Mouse (Mus musculus) cerebellum, postnatal 25 days (tissue): ENCODE results near the gene Chn2.

Source experiments
- DNase-seq, 2 experiments: peaks; one replicate each; pipeline ENCODE4 v3.0.0; 2021; ENCODE audit warnings: mixed read lengths in 2 of 2

The Chn2 gene

DNA sequence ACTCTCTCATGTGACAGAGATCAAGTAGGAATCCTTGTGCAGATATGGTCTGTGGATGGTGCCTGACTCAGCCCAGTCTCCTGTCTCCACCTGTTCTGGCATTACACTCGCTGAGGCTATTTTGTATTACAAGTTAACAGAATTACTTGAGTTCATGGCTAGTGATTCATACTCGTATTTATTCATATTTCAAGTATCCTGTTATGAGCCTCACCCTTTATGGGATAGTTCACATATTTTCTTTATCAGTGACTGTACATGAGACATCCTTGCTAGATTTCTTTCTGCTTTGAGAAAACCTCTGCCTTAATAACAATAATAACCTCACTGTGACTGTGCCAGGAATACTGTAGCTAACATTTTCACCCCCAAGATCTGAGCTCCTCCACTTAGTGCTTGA, 164.0 kb downstream of the Chn2 start:
- DNase-seq: no peak

DNA sequence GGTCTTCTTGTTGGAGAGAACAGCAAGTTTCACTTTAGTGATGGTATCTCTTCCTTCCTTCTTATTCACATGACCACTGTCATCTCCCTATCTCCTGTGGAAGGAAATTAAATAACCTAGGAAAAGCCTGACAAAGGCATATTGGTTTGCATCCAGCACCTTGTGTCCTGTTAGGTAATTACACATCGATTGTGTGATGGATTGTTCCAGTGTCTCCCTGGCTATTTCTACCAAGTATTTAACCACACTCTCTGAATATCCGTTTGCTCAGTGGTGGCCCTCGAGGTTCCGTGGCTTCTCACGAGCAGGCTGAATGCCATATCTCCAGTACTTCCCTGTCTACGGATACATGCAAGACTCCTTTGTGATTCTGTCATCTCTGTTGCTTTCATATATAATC, 164.6 kb downstream of the Chn2 start:
- no peak for DNase-seq

DNA sequence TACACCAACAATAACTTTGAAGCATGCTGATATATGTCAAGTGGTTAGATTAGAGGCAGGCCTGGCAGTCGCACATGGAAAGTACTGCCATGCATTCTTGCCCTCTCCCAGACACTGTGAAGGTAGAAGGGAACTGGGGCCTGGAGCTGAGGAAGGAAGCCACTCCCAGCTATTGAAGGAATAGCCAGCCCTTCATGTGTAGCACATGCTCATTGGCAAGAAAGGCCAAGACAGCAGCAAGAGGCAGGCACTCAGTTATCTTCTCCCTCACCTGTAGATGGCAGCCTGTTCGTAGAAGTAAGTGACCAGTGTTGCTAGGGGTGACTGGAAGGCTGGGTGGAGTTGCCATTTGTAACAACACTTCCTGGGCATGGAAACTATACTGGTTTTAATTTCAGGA, 165.6 kb downstream of the Chn2 start:
- DNase-seq: no peak

DNA sequence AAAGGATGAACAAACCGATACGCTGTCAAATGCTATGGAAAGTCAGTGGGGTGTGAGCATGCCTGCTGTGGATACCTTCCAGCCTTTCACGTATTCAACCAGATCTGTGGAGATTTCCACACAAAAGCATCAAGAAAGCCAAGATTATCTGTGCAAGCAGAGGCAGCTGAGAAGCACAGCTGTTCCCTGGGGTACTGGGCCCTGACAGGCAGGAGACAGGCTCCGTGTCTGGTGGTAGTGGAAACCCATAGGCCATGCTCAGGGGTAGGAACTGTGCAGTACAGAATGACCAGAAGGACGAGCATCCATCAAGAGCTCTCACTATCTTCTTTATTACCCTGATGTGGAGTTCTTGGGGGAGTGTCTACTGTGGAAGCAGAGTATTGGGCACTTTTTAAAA, 166.1 kb downstream of the Chn2 start:
- no peak for DNase-seq

DNA sequence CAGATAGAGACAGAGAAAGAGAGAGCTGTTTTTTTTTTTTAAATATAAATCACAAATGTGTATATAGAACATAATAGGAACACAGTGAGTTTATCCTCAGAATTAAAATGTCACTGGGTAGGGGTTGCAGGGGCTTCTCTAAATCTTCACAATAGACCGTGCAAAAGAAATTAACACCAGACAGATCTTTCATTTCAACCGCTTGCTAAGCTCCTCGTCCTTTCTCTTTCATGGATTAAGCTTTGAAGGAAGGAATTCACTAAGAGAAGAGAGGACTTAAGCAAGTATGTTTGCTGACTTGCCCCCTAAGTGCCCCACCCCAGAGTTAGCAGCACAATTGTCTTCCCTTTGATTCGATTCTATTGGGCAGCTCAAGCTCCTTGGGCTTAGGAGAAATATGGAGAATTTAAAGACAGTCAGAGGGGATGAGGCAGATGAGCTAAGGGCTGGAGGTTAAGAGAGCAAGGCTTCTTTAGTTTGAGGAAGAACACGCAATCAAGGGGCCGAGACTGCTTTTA, 166.9 kb downstream of the Chn2 start:
- no peak for DNase-seq

DNA sequence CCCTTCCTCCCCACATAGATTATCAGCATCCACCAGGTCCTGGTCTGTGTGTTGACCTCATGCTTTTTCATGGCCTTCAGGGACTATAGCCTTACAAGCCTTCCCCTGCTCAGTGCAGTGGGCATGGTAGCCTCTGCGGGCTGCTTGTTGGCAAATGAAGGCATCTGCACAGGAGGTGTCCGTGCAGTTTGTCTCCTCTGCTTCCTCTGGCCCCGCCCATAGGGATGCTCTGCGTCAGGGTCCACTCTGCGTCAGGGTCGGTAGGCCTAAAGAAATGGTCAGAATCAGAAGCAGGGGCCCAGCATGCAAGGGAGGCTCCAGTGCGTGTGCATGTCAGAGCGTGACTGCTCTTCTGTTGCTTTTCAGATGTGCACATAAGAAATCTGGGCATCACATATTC, 169.4 kb downstream of the Chn2 start:
- no peak for DNase-seq

DNA sequence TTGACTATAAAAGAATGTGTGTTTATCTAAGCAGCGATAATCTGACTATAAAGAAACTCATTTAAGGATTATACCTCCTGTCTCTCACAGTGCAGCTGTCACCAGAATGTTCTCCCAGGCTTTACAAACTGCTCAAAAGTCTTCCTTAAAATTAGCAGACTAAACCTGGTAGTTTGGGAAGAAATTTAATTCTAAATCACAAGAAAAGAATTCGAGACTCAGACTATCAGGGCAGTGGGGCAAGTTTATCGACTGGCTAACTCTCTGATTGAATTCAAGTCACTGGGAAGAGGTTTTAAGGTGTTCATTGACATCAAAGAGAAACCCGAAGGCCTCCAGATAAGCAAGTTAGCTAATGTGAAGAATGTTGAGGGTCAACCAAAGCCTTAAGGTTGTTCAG, 171.6 kb downstream of the Chn2 start:
- DNase-seq: no peak

DNA sequence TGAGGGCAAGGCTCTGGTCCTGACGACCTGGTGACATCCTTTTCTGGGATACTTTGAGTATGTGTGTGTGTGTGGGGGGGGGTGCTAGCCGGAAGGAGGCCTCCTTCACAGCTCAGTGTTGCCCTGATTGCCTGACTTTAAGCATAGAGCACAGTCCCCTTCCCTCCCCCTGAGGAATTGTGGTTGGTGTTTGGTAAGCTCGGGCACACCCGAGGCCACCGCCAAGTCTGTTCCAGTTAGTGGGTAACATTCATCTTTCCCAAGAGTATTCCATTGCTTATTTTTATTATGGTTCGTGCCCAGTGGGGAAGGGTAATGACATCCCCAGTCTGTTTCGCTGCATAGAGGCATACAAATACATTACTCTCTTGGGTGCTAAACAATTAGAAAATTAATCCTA, 172.6 kb downstream of the Chn2 start:
- no peak for DNase-seq

DNA sequence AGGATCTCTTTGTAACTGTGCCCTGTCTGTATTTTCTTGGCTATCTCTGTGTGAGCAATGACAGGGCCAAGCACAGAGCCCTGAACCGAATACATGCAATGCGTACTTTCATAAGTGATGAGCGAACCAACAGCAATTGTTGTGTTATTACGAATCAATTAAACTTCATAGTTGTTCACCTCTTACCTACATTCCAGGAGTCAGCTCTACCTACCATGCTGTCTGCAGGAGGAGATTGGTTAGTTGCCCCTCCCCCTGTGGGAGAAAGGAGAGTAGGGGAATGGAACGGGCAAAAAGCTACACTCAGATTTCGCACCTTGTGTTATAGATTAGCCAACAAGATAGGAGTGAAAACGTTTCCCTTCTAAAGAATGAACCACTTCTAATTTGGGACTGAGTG, 174.4 kb downstream of the Chn2 start:
- DNase-seq: no peak

DNA sequence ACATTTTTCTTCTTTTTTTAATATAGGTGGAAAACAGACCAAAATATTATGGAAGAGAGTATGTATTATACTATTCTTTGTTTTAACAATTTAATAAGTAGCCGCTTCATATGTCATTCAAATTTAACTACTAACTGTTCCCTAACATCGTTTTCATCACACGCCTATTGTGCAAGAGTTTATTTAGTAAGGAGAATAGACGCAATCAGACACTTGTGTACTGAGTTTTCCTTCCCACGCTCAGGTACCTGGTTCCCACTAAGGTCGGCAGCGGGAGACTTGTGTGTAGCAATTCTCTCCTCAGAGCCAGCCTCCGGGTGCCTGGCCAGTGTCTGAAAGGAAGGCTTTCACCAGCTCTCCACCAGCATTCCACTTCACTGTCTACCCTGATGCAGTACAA, 176.3 kb downstream of the Chn2 start:
- no peak for DNase-seq

DNA sequence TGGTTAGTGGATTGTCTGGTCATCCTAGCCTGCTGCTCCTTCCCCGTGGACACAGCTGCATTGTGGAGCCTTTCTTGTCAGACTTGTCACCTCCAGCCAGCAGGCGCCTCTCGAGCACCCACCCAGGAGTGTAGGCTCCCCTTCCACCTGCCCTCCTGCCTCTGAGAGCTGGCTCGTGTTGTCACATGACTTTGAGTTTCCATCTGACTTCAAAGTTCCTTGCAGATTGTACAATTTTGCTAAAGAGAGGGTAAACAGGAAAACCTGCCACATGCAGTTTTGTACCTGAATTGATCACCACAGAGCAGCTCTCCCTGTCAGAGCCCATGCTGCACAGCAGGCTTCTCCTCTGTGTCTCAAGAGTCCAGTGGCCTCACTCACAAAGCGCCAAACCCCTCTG, 177.2 kb downstream of the Chn2 start:
- DNase-seq: no peak

DNA sequence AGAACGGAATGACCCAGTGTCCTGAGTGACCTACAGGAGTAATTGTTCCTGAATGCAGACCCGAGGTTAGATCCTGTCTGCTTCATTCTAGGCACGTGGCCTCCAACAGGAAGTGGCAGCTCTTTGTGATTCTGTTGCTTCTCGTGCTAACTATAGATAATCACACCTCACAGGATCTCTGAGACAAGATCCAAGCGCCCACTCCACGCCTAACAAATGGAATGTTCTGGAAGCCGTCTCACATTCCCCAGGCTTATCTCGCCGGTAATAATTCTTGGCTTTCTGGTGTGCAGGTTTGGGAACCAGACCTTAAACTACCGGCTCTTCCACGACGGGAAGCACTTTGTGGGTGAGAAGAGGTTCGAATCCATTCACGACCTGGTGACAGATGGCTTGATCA, 180.8 kb downstream of the Chn2 start:
- DNase-seq: no peak

DNA sequence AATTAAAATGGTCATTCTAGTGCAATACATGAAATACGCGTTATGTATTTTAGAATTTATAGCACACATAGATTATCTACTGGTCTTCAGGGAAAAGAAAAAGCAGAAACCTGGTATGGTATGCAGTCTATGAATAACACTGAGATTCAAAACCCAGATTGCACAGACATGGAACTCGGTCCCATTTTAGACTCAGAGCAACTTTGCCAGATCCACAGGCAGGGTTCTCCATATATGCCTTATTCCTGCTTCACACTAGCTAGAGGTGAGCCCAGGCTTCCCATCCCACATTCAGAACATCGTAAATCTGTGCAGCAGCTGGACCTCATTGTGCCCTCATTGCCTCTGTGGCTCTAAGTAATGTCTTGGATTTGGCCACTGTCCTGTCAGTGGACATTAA, 184.2 kb downstream of the Chn2 start:
- DNase-seq: no peak

DNA sequence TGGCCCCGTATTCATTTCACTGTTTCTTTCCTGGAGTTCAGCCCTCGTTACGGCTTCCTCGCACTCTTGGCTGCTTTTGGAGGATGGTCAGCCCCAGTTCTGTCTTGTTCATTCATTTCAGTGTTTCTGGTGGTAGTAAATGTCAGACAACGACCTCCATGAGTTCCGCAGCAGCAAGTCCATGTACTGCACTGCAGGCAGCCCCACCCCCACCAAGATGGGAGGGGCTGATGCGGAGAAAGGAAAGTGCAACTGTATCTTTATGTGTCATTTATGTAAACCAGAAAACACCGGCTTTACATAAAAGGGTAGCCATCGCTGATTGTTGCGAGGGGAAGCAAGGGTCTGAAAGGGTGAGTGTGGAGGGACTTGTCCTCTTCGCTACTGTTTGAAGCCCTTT, 185.0 kb downstream of the Chn2 start:
- no peak for DNase-seq

DNA sequence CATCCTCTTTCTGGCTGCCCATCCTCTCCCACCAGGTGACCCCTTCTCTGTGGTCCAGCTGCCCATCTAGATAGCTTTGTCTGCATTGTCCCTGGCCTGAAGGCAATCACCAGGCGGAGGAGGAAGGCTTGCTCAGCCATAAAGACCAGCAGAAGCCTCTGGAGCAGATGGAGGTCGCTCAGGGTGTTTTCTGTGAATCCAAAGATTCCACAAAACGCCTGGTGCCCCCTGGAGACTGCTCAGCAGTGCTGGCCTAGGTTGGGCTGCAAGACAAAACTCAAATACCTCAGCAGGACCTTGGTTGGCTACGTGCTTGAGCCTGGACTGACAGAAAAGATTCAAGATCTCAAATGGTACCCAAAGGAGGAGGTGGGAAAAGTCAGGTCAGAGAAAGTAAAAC, 186.0 kb downstream of the Chn2 start:
- no peak for DNase-seq

DNA sequence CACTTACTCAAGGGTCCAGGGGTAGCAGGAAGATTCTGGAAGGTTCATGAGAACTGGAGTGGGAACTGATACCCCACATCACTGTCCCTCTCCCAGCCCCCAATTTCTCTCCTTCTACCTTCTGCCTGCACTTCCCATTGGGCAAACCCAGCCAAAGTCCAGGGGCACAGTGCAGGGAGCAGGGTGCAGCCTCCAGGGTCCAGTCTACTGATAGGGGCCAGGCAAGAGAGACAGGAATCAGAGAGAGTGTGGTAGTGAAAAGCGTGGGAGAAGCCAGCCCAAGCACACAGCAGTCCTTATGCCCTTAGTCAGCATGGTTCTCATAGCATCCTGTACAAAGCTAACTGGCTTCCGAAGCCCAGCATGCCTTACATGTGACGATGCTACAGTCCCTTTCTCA, 187.7 kb downstream of the Chn2 start:
- no peak for DNase-seq

DNA sequence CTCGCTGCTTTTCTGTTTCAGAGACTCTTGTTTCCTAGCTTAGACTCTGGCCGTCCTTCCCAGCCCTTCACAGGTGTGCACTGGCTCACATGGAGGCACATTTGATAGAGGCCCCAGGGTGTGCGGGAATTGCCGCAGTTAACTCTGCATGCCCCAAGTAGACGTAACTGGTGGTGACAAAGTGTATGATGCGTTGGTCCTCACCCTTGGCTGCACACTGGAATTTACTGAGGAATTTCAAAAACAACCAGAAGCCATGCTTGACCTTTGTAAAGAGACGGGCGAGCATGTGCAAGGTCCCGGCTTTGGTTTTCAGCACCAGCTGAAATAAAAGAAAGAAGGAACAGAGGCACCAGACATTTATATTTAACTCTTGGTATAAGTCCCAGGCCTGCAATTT, 189.1 kb downstream of the Chn2 start:
- DNase-seq: no peak

DNA sequence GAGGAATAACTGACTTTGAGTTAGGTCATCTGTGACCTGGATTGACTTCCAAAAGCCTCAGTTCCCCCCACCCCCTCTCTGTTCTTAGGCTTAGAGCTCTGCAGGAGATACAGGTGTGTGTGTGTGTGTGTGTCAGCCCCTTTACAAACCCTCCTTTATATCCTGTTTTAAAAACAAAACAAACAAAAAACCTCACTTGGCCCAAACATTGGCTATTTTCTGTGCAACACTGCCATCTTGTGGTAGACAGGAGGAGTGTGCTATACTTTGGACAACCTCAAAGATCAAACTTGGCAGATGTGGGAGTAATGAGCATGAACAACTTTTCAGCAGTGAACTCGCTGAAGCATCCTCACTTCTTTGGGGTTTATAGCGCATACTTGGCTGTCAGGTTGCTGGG, 189.5 kb downstream of the Chn2 start:
- peak; percentile 49 to 61 for DNase-seq

DNA sequence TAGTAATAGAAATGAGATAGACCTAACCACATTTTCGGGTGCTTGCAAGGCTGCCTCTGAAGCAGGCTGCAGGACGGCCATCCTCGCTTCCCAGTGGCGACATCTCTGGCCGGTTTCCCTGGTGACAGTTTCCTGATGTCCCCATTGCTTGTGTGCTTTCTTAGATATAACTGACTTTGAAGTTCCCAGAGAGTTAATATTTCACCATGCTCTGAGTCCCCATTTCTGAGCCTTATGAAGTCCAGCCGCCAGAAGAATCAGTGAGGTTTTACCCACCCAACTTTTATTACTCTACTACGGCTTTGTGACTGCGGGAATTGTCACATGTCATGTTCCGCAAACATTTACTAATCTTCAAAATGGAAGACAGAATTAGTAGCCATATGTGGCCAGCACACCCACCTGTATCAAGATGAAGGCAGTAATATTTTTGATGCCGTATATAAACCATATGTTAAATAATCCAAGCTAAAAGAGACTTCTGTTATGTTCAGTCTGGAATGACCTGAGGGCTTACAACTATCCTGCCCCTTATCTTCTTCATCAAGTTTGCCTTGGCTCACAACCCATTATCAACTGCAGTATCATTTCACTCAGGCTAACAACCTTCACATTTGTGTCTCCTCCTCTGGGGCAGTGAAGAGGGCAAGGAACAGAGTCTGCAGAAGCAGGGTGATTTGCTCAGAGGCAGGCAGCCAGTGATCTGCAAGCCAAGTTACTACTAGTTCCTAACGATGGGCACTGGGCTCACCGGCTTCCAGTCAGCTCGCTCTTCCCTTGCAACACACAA, 192.6 kb downstream of the Chn2 start:
- no peak for DNase-seq

DNA sequence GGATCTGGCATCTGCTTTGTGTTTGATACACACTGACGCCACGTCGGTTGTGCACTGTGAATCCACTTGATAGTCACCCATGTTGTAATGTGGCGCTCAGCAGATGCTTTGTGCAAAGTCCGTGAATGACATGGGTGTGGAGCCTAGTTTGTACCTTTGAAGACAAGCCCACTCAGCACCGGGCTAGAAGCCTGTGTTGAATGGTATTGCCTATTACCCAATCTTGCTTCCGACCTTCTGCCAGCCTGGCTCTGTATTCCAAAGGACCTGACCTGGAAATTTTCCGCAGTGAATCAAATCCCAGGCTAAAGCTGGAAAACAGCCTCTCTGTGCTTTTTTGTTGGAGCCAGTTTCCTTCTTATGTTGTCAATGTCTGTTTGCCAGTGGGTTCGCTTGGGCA, 197.1 kb downstream of the Chn2 start:
- no peak for DNase-seq

DNA sequence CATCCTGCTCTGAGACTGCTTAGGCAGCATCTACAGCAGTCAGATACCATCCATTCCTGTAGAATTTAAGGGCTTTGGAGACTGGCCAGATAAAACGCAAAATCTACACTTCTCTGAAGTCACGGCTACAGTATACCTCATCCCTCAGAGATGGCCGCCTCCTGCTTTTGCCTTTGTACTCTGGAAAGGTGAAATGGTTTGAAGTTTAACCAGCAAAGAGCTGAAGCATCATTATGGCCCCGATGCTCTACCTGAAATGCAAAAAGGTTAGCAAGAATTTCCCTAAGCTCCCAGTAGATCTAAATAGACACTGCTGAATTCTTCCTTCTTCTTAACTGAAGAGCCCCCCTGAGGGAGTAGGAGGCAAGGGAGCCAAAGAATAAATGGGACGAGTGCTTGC, 202.4 kb downstream of the Chn2 start:
- no peak for DNase-seq

DNA sequence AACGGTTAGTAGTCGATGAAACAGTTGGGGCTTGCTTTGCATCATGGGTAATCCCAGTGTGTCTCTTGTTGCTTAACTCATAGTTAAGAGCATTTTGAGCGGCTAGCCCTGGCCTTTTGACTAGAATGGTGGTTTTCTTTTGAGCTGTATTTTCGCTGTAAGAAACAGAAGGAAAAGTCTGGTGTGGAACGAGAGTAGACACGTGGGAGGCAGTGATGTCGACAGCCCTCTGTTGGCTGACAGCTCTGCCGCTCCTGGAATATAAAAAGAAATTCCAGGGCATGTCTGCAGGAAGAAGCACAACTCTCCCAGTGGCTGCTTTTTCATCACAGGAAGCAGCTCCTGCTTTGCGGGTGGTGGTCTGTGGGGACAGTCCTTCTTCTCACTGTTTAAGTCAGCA, 202.9 kb downstream of the Chn2 start:
- DNase-seq: no peak

DNA sequence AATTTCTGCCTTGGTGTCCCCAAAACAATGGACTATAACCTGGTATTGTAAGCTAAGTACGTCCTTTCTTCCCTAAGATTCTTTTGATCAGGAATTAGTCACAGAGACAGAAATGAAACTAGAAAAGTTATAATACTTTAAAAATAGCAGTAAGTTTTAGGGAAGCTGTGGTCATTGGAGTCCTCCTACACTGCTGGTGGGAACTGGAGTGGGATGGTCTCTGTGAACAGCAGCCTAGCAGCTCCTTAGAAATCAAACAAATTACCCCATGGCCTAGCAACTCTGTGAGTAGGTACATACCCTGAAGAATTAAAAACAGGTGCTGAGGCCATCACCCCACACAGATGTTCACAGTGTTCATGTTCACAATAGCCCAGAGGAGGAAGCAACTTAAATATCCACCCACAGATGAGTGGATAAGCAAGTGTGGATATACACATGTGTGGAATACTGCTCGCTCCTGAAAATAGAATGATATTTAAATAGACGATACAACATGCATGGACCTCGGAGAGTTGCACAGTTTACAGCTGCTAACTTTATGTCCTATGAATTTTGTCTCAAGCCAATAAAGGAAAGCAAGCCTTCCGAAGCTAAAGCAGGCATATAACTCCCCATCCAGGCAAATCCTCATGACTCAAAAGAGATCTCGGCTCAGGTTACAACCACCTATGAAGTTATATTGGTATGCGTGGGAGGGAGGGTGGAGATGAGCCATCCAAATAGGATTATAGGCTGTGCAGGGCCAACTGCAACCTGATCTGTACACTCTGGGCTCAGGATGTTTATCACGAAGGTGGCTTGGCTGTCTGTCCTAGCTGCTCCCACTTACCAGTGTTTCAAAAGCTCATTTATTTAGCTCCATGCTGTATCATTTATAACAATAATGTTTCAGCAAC, 209.2 kb downstream of the Chn2 start:
- DNase-seq: no peak
